Mouse (Mus musculus) limb, embryonic 15.5 days (tissue): ENCODE measurements around the gene Lrrc17. TPM values are rescaled to one million over a fixed set of nuclear protein-coding genes. Genes with fewer than 3 reads are reported as not detected.
"Not testable (repeated sequence)": the region's sequence is repeated elsewhere in the genome, so short reads cannot be mapped to it uniquely, and the experiment has no call there.

Experiments
- ATAC-seq: fragments of 200-750 bp; cut with Nextera tagmentation; 2 replicates; pipeline ENCODE4 v1.8.0; 2017; ENCODE audit warnings: low read depth, moderate TSS enrichment; ENCODE audit not compliant: insufficient number of reproducible peaks, low FRiP score, low TSS enrichment
- H3K27ac ChIP-seq: fragments of 300-500 bp; sonication (generic); 2 replicates; pipeline ENCODE4 v1.5.1; 2015; ENCODE audit warnings: moderate library complexity, mild to moderate bottlenecking, inconsistent platforms
- H3K27me3 ChIP-seq: fragments of 300-500 bp; sonication (generic); 2 replicates; pipeline ENCODE4 v1.6.1; 2015; ENCODE audit warnings: inconsistent platforms
- H3K36me3 ChIP-seq: fragments of 300-500 bp; sonication (generic); 2 replicates; pipeline ENCODE4 v1.6.1; 2015; ENCODE audit warnings: inconsistent platforms
- H3K4me1 ChIP-seq: fragments of 300-500 bp; sonication (generic); 2 replicates; pipeline ENCODE4 v1.6.1; 2015; ENCODE audit warnings: inconsistent platforms
- H3K4me2 ChIP-seq: fragments of 300-500 bp; sonication (generic); 2 replicates; pipeline ENCODE4 v1.6.1; 2015; ENCODE audit warnings: mild to moderate bottlenecking, inconsistent platforms
- H3K4me3 ChIP-seq: fragments of 300-500 bp; sonication (generic); 2 replicates; pipeline ENCODE4 v1.5.1; 2015; ENCODE audit warnings: mild to moderate bottlenecking, inconsistent platforms
- H3K9ac ChIP-seq: fragments of 300-500 bp; sonication (generic); 2 replicates; pipeline ENCODE4 v1.6.1; 2015; ENCODE audit warnings: inconsistent platforms
- H3K9me3 ChIP-seq: fragments of 300-500 bp; sonication (generic); 2 replicates; pipeline ENCODE4 v1.6.1; 2016; ENCODE audit warnings: inconsistent platforms
- WGBS: fragments of 180-500 bp; shearing (Covaris S2); methylation state at CpG from one replicate; pipeline ENCODE4 v1.1.7; 2015; 5-methylcytosine and 5-hydroxymethylcytosine counted together
- polyA plus RNA-seq: library from polyadenylated mRNA; unstranded; fragments of >200 nt; fragmentation: Nextera tagmentation; extraction: Ambion mirVana; gene quantifications from 2 replicates; pipeline ENCODE4 v1.2.1, GENCODE M21; 2015

Lrrc17 gene
- polyA plus RNA-seq, 1 experiment from 2014 or later, result 106 TPM

GRCm38 (mm10) chr5:21614299-21614698, 70.9 kb downstream of the Lrrc17 start:
- not testable (repeated sequence) for H3K4me1 ChIP-seq, H3K9ac ChIP-seq, ATAC-seq, H3K4me3 ChIP-seq, H3K36me3 ChIP-seq, H3K4me2 ChIP-seq, H3K27me3 ChIP-seq, H3K27ac ChIP-seq, H3K9me3 ChIP-seq
- 96% methylated on average over 11 of the region's 11 CpGs for WGBS

DNA sequence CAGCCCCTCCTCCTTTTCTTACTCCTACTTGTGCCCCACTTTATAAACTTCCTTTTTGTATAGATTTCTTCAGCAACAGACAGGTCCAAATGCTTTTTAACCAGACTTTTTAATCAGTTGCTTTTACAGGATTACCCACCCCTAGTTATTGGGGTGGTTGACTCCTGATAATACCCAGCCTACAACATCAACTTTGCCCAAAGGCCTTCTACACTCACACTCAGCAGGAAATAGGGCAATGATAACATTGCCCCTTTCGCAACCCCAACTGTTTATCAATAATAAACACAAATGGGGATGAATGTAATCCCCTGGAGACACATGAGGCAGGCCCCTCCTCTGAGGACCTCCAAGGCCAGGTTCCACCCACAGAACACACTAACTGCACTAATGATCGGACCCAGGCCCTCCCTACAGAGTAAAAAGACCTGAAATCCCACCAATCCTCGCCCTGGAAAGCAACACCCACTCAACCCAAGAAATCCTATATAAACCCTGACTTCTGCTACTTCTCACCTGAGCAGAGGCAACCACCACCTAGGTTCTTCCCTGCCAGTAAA, 73.2 kb downstream of the Lrrc17 start:
- H3K4me3 ChIP-seq, result no peak overlapping the region
- H3K27ac ChIP-seq, result no peak overlapping the region
- no peaks in the 10 kb centered on the region for H3K4me1 ChIP-seq
- no peak overlapping the region for H3K9ac ChIP-seq
- WGBS, result 72% methylated on average over 3 of the region's 3 CpGs
- no peak overlapping the region for H3K4me2 ChIP-seq
- no peaks in the 10 kb centered on the region for H3K27me3 ChIP-seq
- no peaks in the 10 kb centered on the region for H3K36me3 ChIP-seq
- ATAC-seq, result no peak
- no peaks in the 10 kb centered on the region for H3K9me3 ChIP-seq

Other genes with a start within 250 kb of the Lrrc17 start
- gene Fgl2, start 170.9 kb upstream of the Lrrc17 start, polyA plus RNA-seq, result 2.9 TPM in 2 replicates
- gene Ccdc146, start 118.9 kb upstream of the Lrrc17 start, polyA plus RNA-seq, result 0.29 TPM in 1 of 2 replicates, not detected in the other
- gene Fam185a, start 118.6 kb upstream of the Lrrc17 start, polyA plus RNA-seq, result 5.4 and 6.1 TPM in 2 replicates
- 0.27 TPM in 1 of 2 replicates, not detected in the other for gene Fbxl13, start 102.1 kb downstream of the Lrrc17 start, polyA plus RNA-seq
- 27.5 and 35.7 TPM in 2 replicates for gene Armc10, start 102.3 kb downstream of the Lrrc17 start, polyA plus RNA-seq
- gene Napepld, start 157.8 kb downstream of the Lrrc17 start, polyA plus RNA-seq, result 1.8 and 2.0 TPM in 2 replicates
- 67.7 and 80.0 TPM in 2 replicates for gene Pmpcb, start 193.6 kb downstream of the Lrrc17 start, polyA plus RNA-seq
- gene Dnajc2, start 241.7 kb downstream of the Lrrc17 start, polyA plus RNA-seq, result 51.0 and 52.1 TPM in 2 replicates
- gene Psmc2, start 241.7 kb downstream of the Lrrc17 start, polyA plus RNA-seq, result 170 and 174 TPM in 2 replicates